Mouse (Mus musculus) cerebellum, adult 2 months (tissue): ENCODE results near the gene Vps16. TPM values are rescaled to one million over a fixed set of nuclear protein-coding genes. Genes with fewer than 3 reads are reported as not detected.

Experiments used
- DNase-seq, 2 experiments: peaks; one replicate each; pipeline ENCODE4 v3.0.0; 2021
- H3K27ac ChIP-seq: fragments of 200-500 bp; 2 replicates; pipeline ENCODE4 v1.5.1; 2012; ENCODE audit warnings: low read length, control low read depth, inconsistent platforms; ENCODE audit not compliant: insufficient read depth
- H3K27me3 ChIP-seq: fragments of 200-500 bp; 2 replicates; pipeline ENCODE4 v1.6.1; 2012; ENCODE audit warnings: inconsistent platforms, mild to moderate bottlenecking, low read length, moderate library complexity; ENCODE audit not compliant: control insufficient read depth, insufficient read depth
- H3K4me1 ChIP-seq: fragments of 200-500 bp; 2 replicates; pipeline ENCODE4 v1.6.1; 2011; ENCODE audit warnings: low read length; ENCODE audit not compliant: control insufficient read depth, insufficient read depth
- H3K4me3 ChIP-seq: fragments of 200-500 bp; replicated peaks from 2 replicates; pipeline ENCODE3; 2011; ENCODE audit warnings: mild to moderate bottlenecking, low read depth, low read length, control low read depth; ENCODE audit not compliant: insufficient read depth
- CTCF ChIP-seq: fragments of 200-500 bp; IDR thresholded peaks from 2 replicates; pipeline ENCODE4 v1.5.1; 2011; ENCODE audit warnings: low read depth, mild to moderate bottlenecking, control low read depth, low read length, moderate library complexity, borderline replicate concordance; ENCODE audit not compliant: insufficient read depth
- POLR2A ChIP-seq: fragments of 200-500 bp; IDR thresholded peaks from 2 replicates; pipeline ENCODE4 v1.6.1; 2011; ENCODE audit warnings: low read length, control low read depth, borderline replicate concordance; ENCODE audit not compliant: insufficient read depth
- WGBS: fragments of 180-500 bp; shearing (Covaris S2); methylation state at CpG from one replicate; pipeline ENCODE4 v1.1.7; 2018; 5-methylcytosine and 5-hydroxymethylcytosine counted together
- polyA plus RNA-seq: library from polyadenylated mRNA; depleted of rRNA; stranded (reverse); fragments of >200 nt; gene quantifications from 2 replicates; pipeline ENCODE4 v1.2.3, GENCODE M21; 2012

Vps16 gene
- polyA plus RNA-seq, 1 experiment, result 120 TPM

DNA sequence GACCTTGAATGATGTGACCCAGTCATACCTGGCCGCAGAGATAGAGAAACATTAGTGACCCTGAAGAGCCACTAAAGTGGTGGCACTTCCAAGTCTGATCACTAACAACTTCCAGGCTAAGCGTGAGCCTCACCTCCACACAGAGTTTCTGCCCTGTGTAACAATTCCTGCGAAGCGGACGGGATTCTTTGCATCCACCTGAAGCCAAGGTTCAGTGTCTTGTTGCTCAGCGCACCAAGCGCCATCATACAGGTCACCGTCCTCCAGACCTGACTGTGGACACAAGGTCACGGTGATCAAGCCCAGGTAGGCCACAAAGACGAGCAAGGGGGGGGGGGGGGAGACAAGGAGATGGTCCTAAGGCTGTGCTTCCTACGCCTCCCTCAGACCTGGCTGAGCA lies 28.4 kb upstream of the Vps16 start:
- H3K27me3 ChIP-seq, result no peaks in the 10 kb centered on the region; the same call in 1 of the 2 replicates
- no peak overlapping the region for H3K27ac ChIP-seq
- 94% methylated on average over 11 of the region's 11 CpGs for WGBS
- H3K4me3 ChIP-seq, result no peak overlapping the region
- no peak for DNase-seq
- H3K4me1 ChIP-seq, result peaks cover 5% of the 10 kb centered on the region; the same call in 1 of the 2 replicates
- TF ChIP-seq CTCF, result no peak
- TF ChIP-seq POLR2A, result no peak

DNA sequence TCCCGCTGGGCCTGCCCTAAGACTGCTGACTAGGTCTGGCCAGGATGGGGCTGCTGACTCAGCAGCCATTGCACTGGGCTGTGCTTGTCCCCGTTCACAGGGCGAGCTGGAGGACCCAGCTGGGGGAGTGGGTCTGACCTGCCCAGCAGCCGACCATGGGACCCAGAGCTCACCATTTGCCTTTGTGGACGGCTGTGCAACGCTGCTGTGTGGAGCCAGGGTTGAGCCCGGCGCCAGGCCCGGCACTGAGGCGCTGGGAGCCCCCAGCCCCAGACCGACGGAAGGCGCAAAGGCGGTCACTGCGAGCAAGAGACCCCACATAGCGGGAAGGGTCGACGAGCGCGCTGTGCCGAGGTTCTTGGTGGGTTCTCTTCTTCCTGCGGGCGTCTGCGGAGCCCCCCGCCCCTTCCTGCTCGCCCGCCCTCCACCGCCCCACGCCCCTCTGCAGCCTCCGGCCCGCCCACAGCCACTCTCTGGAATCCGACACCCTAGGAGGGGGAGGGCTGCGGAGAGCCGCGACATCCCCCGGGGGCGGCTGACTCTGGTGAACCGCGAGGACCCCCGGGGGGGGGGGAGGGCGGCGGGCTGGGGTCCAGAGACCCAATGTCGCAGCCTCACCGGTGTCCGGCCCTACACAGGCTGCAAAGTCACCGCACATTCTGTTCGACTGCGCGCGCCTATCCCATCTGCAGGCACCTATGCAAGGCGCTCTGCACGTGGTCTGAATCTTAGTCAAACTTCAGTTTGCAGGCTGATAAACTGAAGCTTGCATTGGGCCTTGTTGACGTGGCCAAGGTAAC lies 26.8 kb upstream of the Vps16 start, which contains the start of gene Cpxm1:
Cpxm1 (minus strand) TSS at position 389 of the 800 bp plus-strand sequence.
- Histone ChIP-seq H3K4me1 (peaks cover 5% of the 10 kb centered on the region; the same call in 1 of the 2 replicates), H3K27ac (no peak within 1 kb of the TSS), H3K4me3 (peak within 1 kb of the TSS; percentile 18), H3K27me3 (no peaks in the 10 kb centered on the region; the same call in 1 of the 2 replicates)
- 3% methylated on average over 49 of the region's 53 CpGs for WGBS
- DNase-seq, result peak in 1 of 2 experiments; percentile 15
- no peak for TF ChIP-seq POLR2A
- TF ChIP-seq CTCF, result no peak

DNA sequence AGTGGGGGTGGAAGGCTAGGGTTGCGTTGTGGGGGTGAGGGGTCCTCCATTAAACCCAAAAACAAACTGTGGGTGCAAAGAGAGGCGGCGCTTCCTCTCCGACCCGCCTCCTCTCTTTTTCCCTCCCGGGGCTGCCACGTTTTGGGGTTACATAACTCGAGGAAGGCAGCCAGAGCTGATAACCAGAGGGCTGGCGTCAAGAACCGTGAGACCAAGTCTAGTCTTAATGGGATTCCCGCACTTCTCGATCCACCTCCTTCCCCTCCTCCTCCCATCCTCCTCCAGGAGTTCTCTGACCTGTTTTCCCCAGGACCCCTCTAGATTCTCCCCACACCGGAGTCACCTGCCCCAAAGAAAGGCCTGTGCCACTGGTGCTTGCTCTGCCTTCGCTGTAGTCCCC lies 26.0 kb upstream of the Vps16 start:
- Histone ChIP-seq H3K27me3 (no peaks in the 10 kb centered on the region; the same call in 1 of the 2 replicates), H3K4me3 (peak overlapping the region; percentile 18), H3K4me1 (peaks cover 5% of the 10 kb centered on the region; the same call in 1 of the 2 replicates), H3K27ac (no peak overlapping the region)
- TF ChIP-seq POLR2A, result no peak
- TF ChIP-seq CTCF, result no peak
- no peak for DNase-seq
- 22% methylated on average over 14 of the region's 14 CpGs for WGBS

DNA sequence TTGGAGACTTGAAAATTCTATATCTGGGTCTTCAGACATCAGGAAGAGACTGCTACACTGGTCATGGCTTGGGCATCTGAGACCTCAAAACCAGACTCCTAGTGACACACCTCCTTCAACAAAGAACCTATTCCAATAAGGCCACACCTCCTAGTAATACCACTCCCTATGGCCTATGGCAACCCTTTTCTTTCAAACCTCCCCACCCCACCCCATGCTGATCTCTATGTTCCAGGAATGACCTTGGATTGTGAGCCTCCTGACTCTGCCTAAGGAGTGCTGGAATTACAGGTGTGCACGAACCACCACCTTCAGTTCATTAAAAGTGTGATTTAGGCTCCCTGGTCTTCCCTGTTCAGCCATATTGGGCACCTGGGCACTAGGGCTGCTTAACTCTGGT lies 24.1 kb upstream of the Vps16 start:
- Histone ChIP-seq H3K27ac (no peak overlapping the region), H3K4me3 (no peak overlapping the region), H3K4me1 (peaks cover 5% of the 10 kb centered on the region; the same call in 1 of the 2 replicates), H3K27me3 (no peaks in the 10 kb centered on the region; the same call in 1 of the 2 replicates)
- no peak for DNase-seq
- WGBS, result 97% methylated on average over 1 of the region's 1 CpGs
- TF ChIP-seq POLR2A (no peak), CTCF (no peak)

DNA sequence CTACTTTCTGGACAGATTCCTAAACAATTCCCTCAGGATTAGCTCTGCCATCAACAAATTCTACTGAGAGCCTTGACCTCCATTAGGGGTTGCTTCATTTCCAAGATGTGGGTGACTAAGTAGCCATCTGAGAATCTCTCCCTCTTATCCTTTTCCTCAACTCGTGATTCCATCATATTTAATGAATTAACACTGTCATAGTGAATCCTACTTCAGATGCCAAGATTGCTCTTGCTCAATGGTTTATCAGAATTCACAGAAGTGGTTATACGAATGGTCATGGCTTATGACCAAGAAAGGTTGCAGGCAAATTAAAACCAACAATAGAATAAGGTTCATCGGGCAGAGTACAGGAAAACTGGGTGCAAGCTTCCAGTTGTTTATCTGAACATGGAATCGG lies 22.2 kb upstream of the Vps16 start:
- TF ChIP-seq CTCF (no peak), POLR2A (no peak)
- 71% methylated on average over 4 of the region's 4 CpGs for WGBS
- Histone ChIP-seq H3K4me3 (no peak overlapping the region), H3K27ac (no peak overlapping the region), H3K27me3 (no peaks in the 10 kb centered on the region; the same call in 1 of the 2 replicates), H3K4me1 (peaks cover 4% of the 10 kb centered on the region; the same call in 1 of the 2 replicates)
- no peak for DNase-seq

DNA sequence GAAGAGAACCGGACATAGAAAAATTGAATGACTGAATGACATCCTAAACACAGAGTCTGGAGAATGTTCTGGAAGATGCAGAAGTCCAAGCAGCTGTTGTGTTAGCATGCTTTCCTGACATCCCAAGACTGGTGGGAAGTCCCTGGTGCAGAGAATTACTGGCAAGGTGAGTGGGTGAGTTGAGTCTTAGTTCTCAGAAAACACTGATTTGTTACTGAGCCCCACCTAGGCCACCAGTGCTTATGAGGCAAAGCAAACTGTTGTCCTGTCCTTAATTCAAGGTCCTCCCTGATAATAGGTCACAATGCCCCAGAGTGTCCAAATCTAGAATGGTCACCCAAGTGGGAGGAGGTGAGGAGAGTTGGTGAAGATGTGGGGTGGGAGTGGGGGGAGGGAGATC lies 19.2 kb upstream of the Vps16 start, which contains the start of the genes Gm28372 and 1700020A23Rik:
Gm28372 (plus strand) TSS at position 301 of the 400 bp plus-strand sequence.
1700020A23Rik (plus strand) TSS at position 321 of the 400 bp plus-strand sequence.
- Histone ChIP-seq H3K27me3 (no peaks in the 10 kb centered on the region), H3K27ac (no peak within 1 kb of the TSS)
- no peak for TF ChIP-seq CTCF
- no peak for TF ChIP-seq POLR2A

DNA sequence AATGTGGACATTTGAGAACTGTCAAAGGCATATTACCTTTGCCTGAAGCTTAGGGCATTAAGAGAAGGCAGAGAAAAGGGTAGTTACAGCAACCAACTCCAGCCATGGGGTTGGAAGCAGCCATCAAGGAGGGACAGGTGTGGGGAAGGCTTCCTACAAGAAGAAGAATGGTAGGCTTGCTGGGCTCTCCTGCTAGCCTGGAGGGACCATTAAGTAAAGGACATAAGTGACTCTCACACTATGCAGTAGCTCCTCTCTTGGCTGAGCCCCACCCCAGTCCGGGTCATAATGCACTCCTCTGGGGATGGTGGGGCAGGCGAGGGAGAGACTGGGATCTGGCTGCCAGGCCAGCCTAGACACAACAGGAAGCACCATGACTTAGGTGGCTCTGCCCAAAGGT lies 18.0 kb upstream of the Vps16 start, which contains the start of gene Tmem239:
Tmem239 (plus strand) TSS at position 301 of the 400 bp plus-strand sequence.
- DNase-seq, result no peak
- H3K27ac ChIP-seq, result no peak within 1 kb of the TSS
- TF ChIP-seq CTCF, result no peak
- TF ChIP-seq POLR2A, result no peak
- H3K4me1 ChIP-seq, result no peaks in the 10 kb centered on the region
- no peaks in the 10 kb centered on the region for H3K27me3 ChIP-seq
- H3K4me3 ChIP-seq, result no peak within 1 kb of the TSS
- 85% methylated on average over 2 of the region's 2 CpGs for WGBS

More for the DNA sequence above, 19.2 kb upstream of the Vps16 start, which contains the start of the genes Gm28372 and 1700020A23Rik:
- Histone ChIP-seq H3K4me3 (no peak within 1 kb of the TSS), H3K4me1 (no peaks in the 10 kb centered on the region)
- 93% methylated on average over 1 of the region's 1 CpGs for WGBS
- no peak for DNase-seq

DNA sequence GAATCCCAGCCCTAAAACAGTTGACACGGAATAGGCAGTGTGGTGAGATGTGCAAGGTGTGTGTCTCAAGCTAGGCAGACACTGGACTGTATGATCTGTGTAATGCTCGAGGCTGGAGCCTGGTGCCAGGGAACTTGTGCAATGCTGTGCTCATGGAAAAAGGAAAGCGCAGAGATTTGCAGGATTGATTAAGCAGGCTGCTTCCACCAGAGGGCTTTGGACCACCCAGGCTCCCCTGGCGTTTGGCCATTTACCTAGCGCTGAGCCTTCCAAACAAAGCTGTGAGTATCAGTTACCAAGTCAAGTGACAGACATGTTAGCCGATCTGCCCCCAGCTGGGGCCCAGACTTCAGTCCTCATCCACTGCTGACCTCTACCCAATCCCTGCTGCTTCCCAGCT lies 15.9 kb upstream of the Vps16 start:
- no peak overlapping the region for H3K4me3 ChIP-seq
- no peak for DNase-seq
- 19% methylated on average over 6 of the region's 6 CpGs for WGBS
- no peaks in the 10 kb centered on the region for H3K4me1 ChIP-seq
- no peak for TF ChIP-seq CTCF
- no peak for TF ChIP-seq POLR2A
- no peak overlapping the region for H3K27ac ChIP-seq
- H3K27me3 ChIP-seq, result no peaks in the 10 kb centered on the region
